Mouse (Mus musculus) effector memory CD4-positive, alpha-beta T cell, adult 7 months (primary cell): ENCODE results near the gene 1700014D04Rik. TPM values are rescaled to one million over a fixed set of nuclear protein-coding genes. Genes with fewer than 3 reads are reported as not detected.

Source experiments
- polyA plus RNA-seq: library from polyadenylated mRNA; unstranded; fragments of 100-300 nt; shearing (Covaris generic); gene quantifications from one replicate; pipeline ENCODE4 v1.2.1, GENCODE M21; 2017

Gene 1700014D04Rik
- polyA plus RNA-seq = not detected

GRCm38 (mm10) chr13:59746711-59747110 is at the start of gene 1700014D04Rik:
TSS of gene 1700014D04Rik (minus strand) at chr13:59746752.

GRCm38 (mm10) chr13:59782145-59782544 is 35.6 kb upstream of the 1700014D04Rik start, which contains the start of gene Gm49354:
TSS of gene Gm49354 (minus strand) at chr13:59782245.

DNA sequence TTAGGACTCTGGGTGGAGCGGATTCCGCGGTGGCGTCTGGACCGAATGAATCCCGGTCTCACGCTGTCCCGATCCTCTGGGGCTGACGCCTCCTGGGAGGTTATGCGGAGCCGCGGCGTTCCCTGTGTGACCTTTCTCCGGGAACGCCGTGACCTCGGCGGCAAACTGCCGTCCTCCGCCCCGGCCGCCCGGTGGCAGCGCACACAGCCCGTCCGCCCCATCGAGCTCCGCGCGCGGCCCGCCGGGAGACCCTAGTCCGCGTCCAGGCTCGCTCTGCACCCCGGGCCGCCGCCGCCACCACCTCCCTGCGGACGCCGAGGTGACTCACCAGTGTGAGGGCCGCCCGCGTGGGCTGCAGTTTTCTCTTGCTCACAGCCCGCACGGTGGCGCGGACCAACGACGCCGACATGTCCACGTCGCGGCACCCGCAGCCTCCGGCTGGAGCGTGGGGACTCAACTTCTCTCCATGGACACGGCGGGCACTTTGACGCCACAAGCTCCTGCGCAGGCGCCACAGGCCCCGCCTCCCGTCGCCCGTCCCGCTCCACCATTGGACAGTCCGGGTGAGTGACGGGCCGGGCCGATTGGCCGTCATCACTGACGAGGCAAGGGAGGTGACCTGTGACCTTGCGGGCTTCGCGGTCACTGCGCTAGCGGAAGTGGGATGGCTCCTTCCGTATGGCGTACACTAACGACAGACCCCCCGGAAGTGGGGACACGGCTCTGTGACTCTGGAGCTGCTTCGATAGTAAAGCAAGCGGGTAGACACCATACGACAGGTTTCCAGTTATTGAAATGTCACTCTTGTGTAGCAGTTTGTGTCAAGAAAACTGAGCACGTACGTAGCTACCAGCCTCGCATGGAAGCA is 23.0 kb upstream of the 1700014D04Rik start, which contains the start of gene Isca1:
Isca1 (minus strand) TSS at position 515 of the 868 bp plus-strand sequence.

DNA sequence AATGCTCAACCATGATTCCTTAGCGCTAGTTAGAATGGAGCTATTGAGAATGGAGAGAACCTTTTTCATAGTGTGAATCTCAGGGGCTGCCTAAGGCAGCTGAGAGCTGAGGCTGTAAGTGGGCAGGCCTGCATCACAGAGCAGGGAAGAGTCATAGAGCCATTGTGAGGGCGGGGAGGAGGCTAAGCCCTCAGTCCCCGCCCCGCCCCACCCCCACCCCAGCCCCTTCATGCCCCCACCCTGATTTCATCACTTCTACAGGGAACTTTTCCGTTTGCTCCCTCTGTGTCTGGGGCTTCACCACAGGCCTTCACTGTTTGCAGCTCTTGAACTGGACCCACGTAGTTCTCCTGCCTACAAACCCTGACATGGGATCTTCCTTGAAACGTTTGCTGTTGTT is 14.9 kb downstream of the 1700014D04Rik start, which contains the start of gene Spata31d1d:
Spata31d1d (minus strand) TSS at position 101 of the 400 bp plus-strand sequence.

GRCm38 (mm10) chr13:59711984-59712383 is 34.6 kb downstream of the 1700014D04Rik start, which contains the start of gene Spata31d1b:
TSS of gene Spata31d1b (plus strand) at chr13:59712284.

GRCm38 (mm10) chr13:59710230-59710629 is 36.3 kb downstream of the 1700014D04Rik start, which contains the start of gene Spata31d1a:
TSS of gene Spata31d1a (minus strand) at chr13:59710330.

DNA sequence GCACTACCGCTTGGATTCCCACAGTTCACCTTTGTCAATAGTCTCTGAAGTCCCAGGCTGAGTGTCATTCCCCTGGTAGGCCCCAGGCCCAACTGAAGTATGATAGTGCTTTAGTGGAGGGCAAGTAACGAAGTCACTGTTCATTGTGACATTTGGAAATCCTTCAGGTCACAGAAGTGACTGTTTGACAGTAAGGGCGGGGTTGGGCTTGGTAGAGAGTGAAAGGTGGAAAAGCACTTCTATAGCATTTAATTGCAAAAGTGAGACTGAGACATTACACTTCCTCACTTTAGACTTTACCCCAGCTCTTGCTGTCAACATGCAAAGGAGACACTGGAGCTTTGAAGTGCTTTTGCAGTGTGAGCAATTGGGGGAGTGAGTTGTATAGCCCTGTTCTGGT is 52.5 kb downstream of the 1700014D04Rik start, which contains the start of gene 4921517D22Rik:
4921517D22Rik (minus strand) TSS at position 101 of the 400 bp plus-strand sequence.

Other genes starting within 250 kb of the 1700014D04Rik start
- 19.6 TPM for gene Agtpbp1, start 161.5 kb downstream of the 1700014D04Rik start, polyA plus RNA-seq
- gene Naa35, start 161.5 kb downstream of the 1700014D04Rik start, polyA plus RNA-seq = 38.1 TPM
- gene Golm1, start 70.9 kb downstream of the 1700014D04Rik start, polyA plus RNA-seq = 60.6 TPM
- not detected for gene 4921517D22Rik, start 52.6 kb downstream of the 1700014D04Rik start, polyA plus RNA-seq
- not detected for gene Spata31d1a, start 36.4 kb downstream of the 1700014D04Rik start, polyA plus RNA-seq
- not detected for gene Spata31d1b, start 34.5 kb downstream of the 1700014D04Rik start, polyA plus RNA-seq
- not detected for gene Spata31d1d, start 15.0 kb downstream of the 1700014D04Rik start, polyA plus RNA-seq
- gene Isca1, start 23.1 kb upstream of the 1700014D04Rik start, polyA plus RNA-seq = 117 TPM
- not detected for gene Gm49354, start 35.5 kb upstream of the 1700014D04Rik start, polyA plus RNA-seq
- 184 TPM for gene Tut7, start 76.4 kb upstream of the 1700014D04Rik start, polyA plus RNA-seq